Mouse (Mus musculus) CH12.LX (cell line): Measurements from ENCODE around the gene Grip1. TPM values are rescaled to one million over a fixed set of nuclear protein-coding genes. Genes with fewer than 3 reads are reported as not detected.

Experiments
- DNase-seq: peaks from one replicate; pipeline ENCODE4 v3.0.0-alpha.2; 2013; ENCODE audit errors: extremely low read depth
- H3K27ac ChIP-seq: 2 replicates; pipeline ENCODE4 v1.5.1; 2012; ENCODE audit warnings: low read depth, mild to moderate bottlenecking, control low read depth, moderate library complexity; ENCODE audit not compliant: insufficient read depth
- H3K27me3 ChIP-seq: replicated peaks from 2 replicates; pipeline ENCODE3; 2012; ENCODE audit warnings: inconsistent platforms
- H3K36me3 ChIP-seq, 2 experiments: replicated peaks in 1 of 2; 2 replicates each; pipeline versions ENCODE3 to v1.6.1; 2012; ENCODE audit warnings: inconsistent platforms in 1 of 2, low read length in 1 of 2, mild to moderate bottlenecking in 1 of 2, mixed read lengths in 1 of 2, moderate library complexity in 1 of 2; ENCODE audit not compliant: control insufficient read depth in 1 of 2, insufficient read depth in 1 of 2
- H3K4me1 ChIP-seq, 2 experiments: 2 replicates each; pipeline ENCODE4 v1.6.1; 2012; ENCODE audit warnings: inconsistent platforms in 1 of 2, moderate library complexity in 1 of 2; ENCODE audit not compliant: insufficient read depth in 2 of 2, control insufficient read depth in 1 of 2
- H3K4me2 ChIP-seq: 2 replicates; pipeline ENCODE4 v1.6.1; 2012; ENCODE audit warnings: low read depth, mild to moderate bottlenecking, control low read depth; ENCODE audit not compliant: poor library complexity, insufficient read depth, severe bottlenecking
- H3K4me3 ChIP-seq, 3 experiments: fragments of 150-350 bp in 1 of 3; sonication (generic) in 1 of 3; replicated peaks in 1 of 3; 2 replicates each; pipeline versions ENCODE3 to v1.5.1; 2011 to 2012; ENCODE audit warnings: low read depth in 2 of 3, low read length in 2 of 3, mild to moderate bottlenecking in 2 of 3, moderate library complexity in 2 of 3, control low read depth in 1 of 3, improper control_type of control experiment in 1 of 3, inconsistent platforms in 1 of 3, mixed read lengths in 1 of 3; ENCODE audit not compliant: poor library complexity in 1 of 3
- H3K79me2 ChIP-seq: replicated peaks from 2 replicates; pipeline ENCODE4 v1.6.1; 2012; ENCODE audit warnings: mild to moderate bottlenecking, moderate library complexity; ENCODE audit not compliant: control insufficient read depth, poor library complexity, insufficient read depth, severe bottlenecking; ENCODE audit errors: extremely low read depth
- H3K9ac ChIP-seq: 2 replicates; pipeline ENCODE4 v1.6.1; 2012; ENCODE audit warnings: low read depth, mild to moderate bottlenecking, control low read depth, moderate library complexity; ENCODE audit not compliant: insufficient read depth
- H3K9me3 ChIP-seq: replicated peaks from 2 replicates; pipeline ENCODE3; 2012; ENCODE audit warnings: low read length, inconsistent platforms, mixed read lengths
- BHLHE40 ChIP-seq: IDR thresholded peaks from 2 replicates; pipeline ENCODE4 v1.6.1; 2011; ENCODE audit warnings: mild to moderate bottlenecking, low read depth, low read length, improper control_type of control experiment
- CHD2 ChIP-seq: IDR thresholded peaks from 2 replicates; pipeline ENCODE4 v1.6.1; 2011; ENCODE audit warnings: low read length, improper control_type of control experiment
- CTCF ChIP-seq, 2 experiments: IDR thresholded peaks in 1 of 2; conservative IDR thresholded peaks in 1 of 2; 2 replicates each; pipeline ENCODE4 v1.5.1; 2011 to 2012; ENCODE audit warnings: low read depth in 2 of 2, low read length in 2 of 2, improper control_type of control experiment in 1 of 2, inconsistent platforms in 1 of 2, mild to moderate bottlenecking in 1 of 2, moderate library complexity in 1 of 2
- EP300 ChIP-seq: IDR thresholded peaks from 2 replicates; pipeline ENCODE4 v1.6.1; 2011; ENCODE audit warnings: low read length, improper control_type of control experiment
- ETS1 ChIP-seq: conservative IDR thresholded peaks from 2 replicates; pipeline ENCODE4 v1.6.1; 2012; ENCODE audit warnings: low read depth, mild to moderate bottlenecking, inconsistent platforms, low read length, improper control_type of control experiment, moderate library complexity
- IRF4 ChIP-seq: IDR thresholded peaks from 2 replicates; pipeline ENCODE4 v1.6.1; 2014; ENCODE audit warnings: low read depth, mild to moderate bottlenecking, inconsistent platforms, low read length, improper control_type of control experiment
- JUN ChIP-seq: IDR thresholded peaks from 2 replicates; pipeline ENCODE4 v1.6.1; 2011; ENCODE audit warnings: low read depth, mild to moderate bottlenecking, low read length, improper control_type of control experiment, moderate library complexity; ENCODE audit not compliant: insufficient read depth
- KAT2A ChIP-seq: IDR thresholded peaks from 2 replicates; pipeline ENCODE4 v1.6.1; 2012; ENCODE audit warnings: low read length, improper control_type of control experiment, inconsistent platforms; ENCODE audit not compliant: insufficient replicate concordance
- MEF2A ChIP-seq: IDR thresholded peaks from 2 replicates; pipeline ENCODE4 v1.6.1; 2014; ENCODE audit warnings: low read depth, mild to moderate bottlenecking, inconsistent platforms, low read length, improper control_type of control experiment, borderline replicate concordance
- MXI1 ChIP-seq: IDR thresholded peaks from 2 replicates; pipeline ENCODE4 v1.6.1; 2011; ENCODE audit warnings: mild to moderate bottlenecking, low read depth, low read length, improper control_type of control experiment
- NRF1 ChIP-seq: IDR thresholded peaks from 2 replicates; pipeline ENCODE4 v1.6.1; 2014; ENCODE audit warnings: low read depth, mild to moderate bottlenecking, inconsistent platforms, low read length, improper control_type of control experiment, moderate library complexity
- POLR2A ChIP-seq: IDR thresholded peaks from 2 replicates; pipeline ENCODE4 v1.6.1; 2011; ENCODE audit warnings: low read depth, mild to moderate bottlenecking, improper control_type of control experiment, low read length
- RAD21 ChIP-seq: IDR thresholded peaks from 2 replicates; pipeline ENCODE4 v1.6.1; 2011; ENCODE audit warnings: low read depth, mild to moderate bottlenecking, low read length, improper control_type of control experiment, moderate library complexity
- RCOR1 ChIP-seq: conservative IDR thresholded peaks from 2 replicates; pipeline ENCODE4 v1.6.1; 2012; ENCODE audit warnings: low read depth, mild to moderate bottlenecking, inconsistent platforms, low read length, improper control_type of control experiment
- SIN3A ChIP-seq: IDR thresholded peaks from 2 replicates; pipeline ENCODE4 v1.6.1; 2012; ENCODE audit warnings: low read length, improper control_type of control experiment, inconsistent platforms
- SMC3 ChIP-seq: IDR thresholded peaks from 2 replicates; pipeline ENCODE4 v1.6.1; 2011; ENCODE audit warnings: low read depth, low read length, improper control_type of control experiment
- TBP ChIP-seq: conservative IDR thresholded peaks from 2 replicates; pipeline ENCODE4 v1.6.1; 2011; ENCODE audit warnings: low read depth, low read length, improper control_type of control experiment
- TCF12 ChIP-seq: IDR thresholded peaks from 2 replicates; pipeline ENCODE4 v1.6.1; 2014; ENCODE audit warnings: low read depth, mild to moderate bottlenecking, inconsistent platforms, low read length, improper control_type of control experiment
- USF1 ChIP-seq: IDR thresholded peaks from 2 replicates; pipeline ENCODE4 v1.6.1; 2014; ENCODE audit warnings: low read depth, mild to moderate bottlenecking, inconsistent platforms, low read length, improper control_type of control experiment
- USF2 ChIP-seq: conservative IDR thresholded peaks from 2 replicates; pipeline ENCODE4 v1.6.1; 2011; ENCODE audit warnings: low read depth, low read length, improper control_type of control experiment
- ZC3H11A ChIP-seq: IDR thresholded peaks from 2 replicates; pipeline ENCODE4 v1.6.1; 2012; ENCODE audit warnings: low read depth, mild to moderate bottlenecking, inconsistent platforms, low read length, improper control_type of control experiment
- ZKSCAN1 ChIP-seq: IDR thresholded peaks from 2 replicates; pipeline ENCODE4 v1.6.1; 2012; ENCODE audit warnings: low read depth, inconsistent platforms, low read length, improper control_type of control experiment, borderline replicate concordance
- ZMIZ1 ChIP-seq: IDR thresholded peaks from 2 replicates; pipeline ENCODE4 v1.6.1; 2012; ENCODE audit warnings: low read depth, mild to moderate bottlenecking, inconsistent platforms, low read length, improper control_type of control experiment
- ZNF384 ChIP-seq: IDR thresholded peaks from 2 replicates; pipeline ENCODE4 v1.6.1; 2012; ENCODE audit warnings: low read depth, low read length, improper control_type of control experiment, inconsistent platforms
- dilution Hi-C: fragments of 300-500 bp; cut with MboI; formaldehyde crosslinking; loops from 2 replicates; pipeline ENCODE4 v1.14.3; 2020; ENCODE audit warnings: low sequenced_read_pairs; ENCODE audit not compliant: extremely low pct_unique_long_range_greater_than_20kb, extremely low pct_ligation_motif_present
- in situ Hi-C: fragments of 300-500 bp; cut with MboI; formaldehyde crosslinking; loops from 3 replicates; pipeline ENCODE4 v1.14.3; 2019; ENCODE audit warnings: low sequenced_read_pairs, low pct_ligation_motif_present, low pct_unique_long_range_greater_than_20kb, mixed read lengths
- polyA plus RNA-seq: library from polyadenylated mRNA; unstranded; fragments of >175 nt; gene quantifications from 2 replicates; pipeline ENCODE4 v1.2.1, GENCODE M21; 2012; ENCODE audit warnings: low read depth; ENCODE audit not compliant: insufficient read length
- total RNA-seq, 2 experiments: library from RNA; depleted of rRNA; stranded (reverse); fragments of 300-350 nt in 1 of 2; fragments of >200 nt in 1 of 2; gene quantifications; 2 replicates each; pipeline ENCODE4 v1.2.3; 2012 to 2014

The Grip1 gene
- total and polyA plus RNA-seq, 3 experiments: 0.09 to 0.33 (median 0.13) TPM

- no peaks in the 10 kb centered on the region for H3K9me3 ChIP-seq
- no peaks in the 10 kb centered on the region for H3K79me2 ChIP-seq
- TF ChIP-seq SIN3A (no peak), JUN (no peak), MEF2A (no peak), TBP (no peak), MXI1 (no peak), RAD21 (no peak), RCOR1 (no peak), ZNF384 (no peak), CTCF (conservative IDR thresholded peaks at IDR 0.05 in 1 of 2, IDR thresholded peaks at IDR 0.05 in 1 of 2; ENCODE audit: low read depth in 2 of 2, low read length in 2 of 2) (no peak), IRF4 (no peak), USF2 (no peak), EP300 (no peak), NRF1 (no peak), ZKSCAN1 (no peak), USF1 (no peak)
- in situ Hi-C loops (no loop called here), dilution Hi-C loops (no loop called here)
- no peak overlapping the region for H3K4me3 ChIP-seq
- H3K27ac ChIP-seq: no peak overlapping the region
- peaks cover 19 to 44% of the 10 kb centered on the region in 2 experiments for H3K4me1 ChIP-seq
- DNase-seq: no peak
- no peaks in the 10 kb centered on the region for H3K36me3 ChIP-seq
- no peaks in the 10 kb centered on the region for H3K27me3 ChIP-seq
- no peak overlapping the region for H3K9ac ChIP-seq
- no peak overlapping the region for H3K4me2 ChIP-seq
Measured at GRCm38 (mm10) chr10:119839645-119840044, 386.0 kb downstream of the Grip1 start.

- peak overlapping the region; percentile 82 for H3K4me2 ChIP-seq
- dilution Hi-C loops: no loop called here
- no peaks in the 10 kb centered on the region for H3K79me2 ChIP-seq
- no peak overlapping the region for H3K9ac ChIP-seq
- no peaks in the 10 kb centered on the region for H3K36me3 ChIP-seq
- DNase-seq: peak; percentile 83
- peak overlapping the region; percentile 65; the same call in 1 of the 2 replicates for H3K27ac ChIP-seq
- H3K27me3 ChIP-seq: no peaks in the 10 kb centered on the region
- TF ChIP-seq RAD21 (no peak; the same call in 1 of the 2 replicates), EP300 (peak; percentile 42), ZMIZ1 (no peak), TCF12 (peak; percentile 52), SMC3 (no peak), BHLHE40 (peak; percentile 81), CHD2 (no peak), SIN3A (no peak), KAT2A (no peak), MEF2A (peak; percentile 46; the same call in 1 of the 2 replicates), ETS1 (peak; percentile 38; the same call in 1 of the 2 replicates), POLR2A (no peak), ZC3H11A (no peak)
- TF ChIP-seq, all 38 proteins: peak for 5
- in situ Hi-C loops: no loop called here
- H3K9me3 ChIP-seq: no peaks in the 10 kb centered on the region
- no peak overlapping the region for H3K4me3 ChIP-seq
- peaks cover 19 to 44% of the 10 kb centered on the region in 2 experiments for H3K4me1 ChIP-seq
Measured at GRCm38 (mm10) chr10:119842004-119842403, 388.4 kb downstream of the Grip1 start.
